Mouse (Mus musculus) embryo, embryonic 10.5 days (tissue): Measurements from ENCODE around the gene Rnf186.
A peak's percentile ranks its signal among the peaks of the same experiment; 100 is the strongest.

Experiments
- DNase-seq: peaks from one replicate; pipeline ENCODE4 v3.0.0-alpha.2; 2015; ENCODE audit warnings: low spot score

The Rnf186 gene

DNA sequence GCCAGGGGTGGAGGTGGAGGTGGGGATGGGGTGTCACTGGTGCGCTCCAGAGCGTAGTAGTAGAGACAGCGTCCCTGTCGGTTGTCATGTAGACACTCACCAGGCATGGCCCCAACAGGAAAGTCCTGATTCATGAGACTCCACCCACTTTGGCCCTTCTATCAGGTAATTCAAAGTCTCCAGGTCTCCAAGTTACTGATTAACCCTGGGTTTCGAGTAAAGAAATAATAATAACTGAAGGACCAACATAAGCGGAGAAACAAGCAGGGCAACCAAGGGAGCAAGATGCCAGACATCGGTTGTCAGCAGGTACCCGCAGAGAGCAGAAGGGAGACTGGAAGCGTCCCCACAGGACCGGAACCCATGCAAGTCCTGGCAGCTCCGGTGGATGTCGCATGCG, at the start of gene Rnf186:
Rnf186 (plus strand) TSS at position 247 of the 400 bp plus-strand sequence.
- no peak for DNase-seq

DNA sequence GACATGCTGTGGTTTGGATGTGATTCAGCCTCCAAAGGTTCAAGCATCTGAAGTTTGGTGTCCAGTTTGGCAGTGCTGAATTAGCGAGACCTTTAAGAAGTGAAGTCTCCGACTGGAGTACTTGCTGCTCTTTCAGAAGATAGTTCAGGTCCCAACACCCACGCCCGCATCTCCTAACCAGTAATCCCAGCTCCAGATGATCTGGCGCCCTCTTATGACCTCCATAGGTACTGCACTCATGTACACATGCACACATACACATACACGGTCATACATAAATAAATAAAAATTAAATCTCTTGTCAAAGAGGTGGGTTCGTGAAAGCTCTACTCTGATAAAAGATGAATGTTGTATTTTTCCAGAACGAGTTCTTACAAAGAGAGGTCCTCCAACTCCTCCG, 49.6 kb upstream of the Rnf186 start:
- no peak for DNase-seq

DNA sequence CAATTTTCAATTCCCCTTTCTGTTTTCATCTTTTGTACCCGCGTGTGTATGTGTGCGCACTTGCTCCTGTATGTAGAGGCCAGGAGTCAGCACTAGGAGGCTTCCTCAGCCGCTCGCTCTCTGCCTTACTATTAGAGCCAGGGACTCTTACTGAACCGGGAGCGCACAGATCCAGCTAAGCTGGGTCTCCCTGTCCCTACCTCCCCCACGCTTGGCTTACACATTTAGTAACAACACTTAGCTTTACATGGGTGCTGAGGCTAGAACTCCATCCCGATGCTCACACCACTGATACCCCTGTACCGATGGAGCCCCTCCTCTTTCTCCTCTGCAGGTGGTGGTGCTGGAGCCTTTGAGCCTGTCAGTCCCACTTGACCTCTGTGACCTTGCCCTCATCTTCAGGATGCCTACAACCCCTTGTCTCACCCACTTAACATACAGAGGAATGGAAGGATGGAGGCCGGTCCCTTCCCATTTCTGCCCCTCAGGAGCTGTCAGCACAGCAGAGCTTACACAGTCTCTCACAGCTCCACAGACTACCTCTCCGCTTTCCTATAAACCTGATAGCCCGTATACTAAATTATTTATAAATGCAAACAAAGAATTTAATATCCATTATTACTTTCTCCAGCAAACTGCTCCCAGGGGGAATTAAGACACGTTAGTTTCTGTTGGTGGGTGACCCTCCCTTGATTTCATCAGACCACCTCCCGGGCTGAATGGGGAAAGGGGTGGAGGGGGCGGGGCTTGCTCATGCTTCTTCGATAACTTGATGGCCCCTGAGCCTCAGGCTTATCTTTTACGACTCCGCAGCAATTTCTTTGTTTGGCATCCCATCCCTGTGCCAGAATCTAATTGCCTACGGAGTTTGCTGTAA, 45.4 kb upstream of the Rnf186 start:
- no peak for DNase-seq

DNA sequence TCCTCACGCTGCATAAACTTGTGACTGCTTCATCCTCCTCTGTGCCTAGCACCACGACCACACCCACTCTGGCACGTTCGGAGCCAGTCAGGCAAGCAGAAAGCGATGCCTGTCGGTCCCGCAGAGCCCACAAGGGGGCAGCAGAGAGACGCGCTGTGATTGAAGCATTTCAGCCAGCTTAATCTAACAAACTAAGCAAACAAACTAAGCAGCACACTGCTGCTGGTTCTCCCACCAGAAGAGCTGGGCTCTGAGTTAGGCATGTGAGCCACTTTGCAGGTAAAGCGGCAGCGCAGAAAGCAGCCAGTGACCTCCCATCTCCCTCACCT, 44.8 kb upstream of the Rnf186 start:
- DNase-seq: peak; percentile 96

DNA sequence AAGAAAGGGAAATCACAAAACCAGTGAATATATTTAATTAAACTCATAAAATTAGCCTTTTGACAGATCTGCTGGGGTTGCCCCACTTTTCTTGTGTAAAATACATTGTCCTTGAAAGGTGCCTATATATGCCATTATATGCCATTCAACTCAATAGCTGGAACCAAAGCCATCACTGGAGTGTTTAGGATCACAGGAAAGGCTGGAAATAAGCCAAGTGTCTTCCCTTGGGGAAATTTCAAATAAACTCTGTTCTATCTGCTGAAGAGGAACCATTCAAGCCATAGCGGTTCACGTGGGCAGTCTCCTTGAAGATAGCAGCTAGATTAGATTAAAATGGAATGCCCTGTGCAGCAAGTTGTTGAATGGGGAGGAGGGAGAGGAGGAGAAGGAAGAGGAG, 41.4 kb upstream of the Rnf186 start:
- no peak for DNase-seq

DNA sequence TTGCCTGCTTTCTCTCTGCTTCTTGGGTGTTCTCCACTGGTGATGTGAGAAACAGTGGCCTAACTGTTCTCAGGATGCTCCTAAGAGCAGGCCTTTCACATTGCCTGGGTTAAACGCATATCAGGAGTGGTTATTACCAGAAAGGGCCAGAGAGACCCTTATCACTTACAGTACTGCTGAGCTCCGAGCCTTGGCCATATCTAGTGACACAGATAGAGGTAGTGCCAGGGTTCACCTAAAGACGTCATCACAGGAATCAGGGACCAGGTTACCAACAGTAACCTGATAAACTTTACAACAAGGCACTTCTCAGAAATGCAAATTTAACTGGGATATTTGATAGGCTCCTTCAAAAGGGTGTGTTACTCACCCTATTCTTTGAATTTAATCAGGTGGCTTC, 33.0 kb upstream of the Rnf186 start:
- DNase-seq: no peak

DNA sequence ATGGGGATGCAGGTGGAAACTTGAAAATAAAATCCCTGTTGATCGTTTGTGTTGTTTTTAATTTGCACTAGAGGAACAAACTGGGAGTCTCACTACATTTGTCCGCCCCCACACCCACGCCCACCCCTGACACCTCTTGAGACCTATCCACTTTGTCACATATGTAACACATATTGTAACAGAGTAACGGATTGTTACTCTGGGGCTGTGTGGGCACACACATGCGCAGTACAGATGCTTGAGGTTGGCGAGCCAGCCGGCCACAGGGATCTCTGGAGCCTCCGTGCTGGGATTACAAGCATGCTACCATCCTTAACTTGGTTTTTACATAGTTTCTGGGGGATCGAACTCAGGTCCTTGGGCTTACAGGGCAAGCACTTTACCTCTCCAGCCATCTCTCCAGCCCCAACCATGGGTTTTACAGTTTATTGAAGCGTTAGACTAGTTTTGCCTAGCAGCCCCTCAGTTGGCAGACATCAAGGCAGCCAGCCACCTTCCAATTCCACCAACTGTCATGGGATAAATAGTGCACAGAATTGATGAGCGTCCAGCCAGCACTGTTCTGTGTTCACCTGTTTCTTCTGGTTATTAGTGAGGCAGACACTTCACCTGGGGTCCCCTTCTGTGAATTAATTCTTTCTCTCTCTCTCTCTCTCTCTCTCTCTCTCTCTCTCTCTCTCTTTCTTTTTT, 32.3 kb upstream of the Rnf186 start:
- DNase-seq: no peak

DNA sequence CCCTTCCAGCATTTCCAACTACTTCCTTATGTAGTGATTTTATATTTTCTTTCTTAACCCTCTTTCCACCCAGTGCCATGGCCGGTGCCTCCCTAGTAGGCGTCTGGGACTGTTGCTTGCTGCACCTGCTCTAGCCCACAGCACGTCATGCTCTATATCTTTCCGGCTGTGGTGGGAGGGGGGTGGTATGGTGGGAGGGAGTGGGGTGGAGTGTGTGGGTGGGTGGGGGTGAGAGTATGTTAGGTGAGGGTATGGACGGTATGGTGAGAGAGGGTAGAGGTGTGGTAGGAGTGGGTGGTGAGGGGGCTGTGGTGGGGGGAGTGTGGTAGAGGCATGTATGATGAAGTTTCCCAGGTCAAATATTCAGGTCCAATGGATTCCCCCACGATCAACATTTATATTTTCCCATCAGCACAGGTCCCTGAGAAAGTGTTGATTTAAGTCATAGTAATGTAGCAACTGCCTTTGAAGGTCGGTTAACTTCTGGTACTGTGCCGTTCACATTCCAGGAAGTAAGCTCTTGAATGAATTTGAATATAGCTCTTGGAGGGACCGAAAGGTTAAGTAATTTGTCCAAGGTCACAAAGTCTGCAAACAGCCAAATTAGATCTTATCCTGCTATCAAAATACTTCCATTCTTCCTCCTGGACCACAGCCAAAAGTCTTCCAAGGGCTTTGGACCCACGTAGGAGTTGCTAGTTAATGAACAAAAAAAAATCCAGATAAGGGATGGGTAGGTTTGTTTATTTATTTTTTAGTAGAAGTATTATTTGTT, 28.2 kb upstream of the Rnf186 start:
- no peak for DNase-seq

DNA sequence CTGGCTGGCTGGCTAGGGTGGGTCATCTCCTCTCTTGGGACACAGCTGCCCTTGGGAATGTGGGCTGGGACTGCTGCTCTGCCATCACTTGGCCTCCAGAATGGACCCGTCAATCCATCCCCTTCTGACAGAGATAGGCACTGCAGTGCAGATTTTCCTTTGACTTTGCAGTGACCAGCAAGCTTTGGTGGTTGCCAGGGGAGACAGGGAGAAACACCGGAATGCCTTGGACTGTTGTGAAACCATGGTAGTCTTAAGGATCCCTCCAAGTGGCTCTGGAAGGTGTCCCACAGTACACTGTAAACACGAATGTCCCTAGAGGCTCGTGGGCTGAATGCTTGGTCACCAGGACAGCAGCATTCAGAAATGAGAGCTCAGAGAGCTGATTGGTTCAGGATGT, 27.4 kb upstream of the Rnf186 start:
- no peak for DNase-seq

DNA sequence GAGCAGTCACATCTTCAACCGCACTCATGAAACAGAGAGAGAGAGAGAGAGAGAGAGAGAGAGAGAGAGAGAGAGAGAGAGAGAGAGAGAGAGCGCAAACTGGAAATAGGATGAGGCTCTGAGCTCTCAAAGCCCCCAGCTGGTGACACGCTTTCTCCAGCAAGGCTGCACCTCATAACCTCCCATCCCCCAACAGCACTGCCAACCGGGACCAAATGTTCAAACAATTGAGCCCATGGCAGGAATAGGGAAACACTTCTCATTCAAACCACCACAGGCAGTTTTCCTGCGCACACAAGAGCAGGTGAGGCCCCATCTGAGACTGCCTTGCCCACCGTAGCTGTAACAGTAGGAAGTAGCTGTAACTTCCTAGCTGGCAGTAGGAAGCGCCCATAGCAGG, 25.5 kb upstream of the Rnf186 start:
- no peak for DNase-seq

DNA sequence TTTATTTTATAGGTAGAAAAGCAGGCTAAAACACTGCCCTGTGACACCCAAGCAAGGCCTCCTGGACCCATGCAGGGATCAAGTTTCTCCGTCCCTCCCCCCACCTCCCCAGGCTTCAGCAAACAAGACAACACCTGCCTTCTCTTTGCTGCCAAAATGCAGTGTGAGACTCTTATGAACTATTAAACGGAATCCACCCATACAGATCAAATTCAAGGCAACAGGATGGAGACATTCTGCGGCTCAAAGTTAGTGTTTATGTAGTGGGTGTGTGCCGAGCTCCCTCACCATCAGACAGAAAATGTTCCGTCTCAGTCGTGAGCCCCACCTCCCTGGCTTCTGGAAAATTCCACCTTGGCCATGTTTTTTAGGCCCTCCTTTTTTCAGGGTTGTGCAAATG, 24.9 kb upstream of the Rnf186 start:
- DNase-seq: no peak

DNA sequence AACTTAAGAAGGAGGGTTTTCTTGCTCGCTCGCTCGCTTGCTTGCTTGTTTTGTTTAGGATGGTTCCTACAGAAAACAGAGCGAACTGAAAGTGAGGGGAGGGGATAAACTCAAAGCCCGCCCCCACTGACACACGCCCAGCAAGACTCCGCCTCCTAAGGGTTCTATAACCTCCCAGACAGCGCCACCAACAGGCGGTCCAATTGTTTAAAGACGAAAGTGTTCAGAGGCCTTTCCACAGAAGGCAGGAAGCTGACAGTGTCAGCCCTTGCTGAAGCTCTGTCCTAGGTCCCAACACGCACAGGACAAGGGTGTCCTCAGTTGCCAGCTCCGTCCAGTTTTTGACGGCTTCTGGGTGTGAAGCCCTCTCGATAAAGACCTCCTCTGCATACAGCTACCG, 23.2 kb upstream of the Rnf186 start:
- DNase-seq: peak; percentile 87

DNA sequence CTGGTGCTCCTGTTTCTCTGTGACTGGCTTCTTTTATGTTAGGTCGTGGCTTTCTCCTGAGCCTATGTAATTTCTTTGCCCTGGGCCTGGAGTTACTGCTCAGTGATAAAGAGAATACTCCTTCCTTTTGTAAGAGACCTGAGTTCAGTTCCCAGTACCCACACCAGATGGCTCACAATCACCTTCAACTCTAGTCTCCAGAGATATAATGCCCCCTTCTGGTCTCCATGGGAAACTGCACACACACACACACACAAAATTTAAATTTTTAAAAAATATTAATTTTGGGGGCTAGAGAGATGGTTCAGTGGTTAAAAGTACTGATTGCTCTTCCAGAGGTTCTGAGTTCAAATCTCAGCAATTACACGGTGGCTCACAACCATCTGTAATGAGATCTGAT, 18.7 kb upstream of the Rnf186 start:
- no peak for DNase-seq

DNA sequence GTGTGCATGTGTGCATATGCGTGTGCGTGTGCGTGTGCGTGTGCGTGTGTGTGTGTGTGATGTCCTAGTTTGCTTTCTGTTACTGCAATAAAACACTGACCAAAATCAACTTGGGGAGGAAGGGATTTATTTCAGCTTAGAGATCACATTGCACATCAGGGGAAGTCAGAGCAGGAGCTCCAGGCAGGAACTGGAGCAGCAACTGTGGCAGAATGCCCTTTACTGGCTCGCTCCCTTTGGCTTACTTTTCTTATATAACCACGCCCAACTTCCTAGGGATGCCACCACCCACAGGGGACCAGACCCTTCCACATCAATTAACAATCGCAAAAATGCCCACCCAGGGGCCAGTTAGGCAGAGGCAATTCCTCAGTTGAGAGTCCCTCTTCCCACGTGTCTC, 8.3 kb upstream of the Rnf186 start:
- no peak for DNase-seq

DNA sequence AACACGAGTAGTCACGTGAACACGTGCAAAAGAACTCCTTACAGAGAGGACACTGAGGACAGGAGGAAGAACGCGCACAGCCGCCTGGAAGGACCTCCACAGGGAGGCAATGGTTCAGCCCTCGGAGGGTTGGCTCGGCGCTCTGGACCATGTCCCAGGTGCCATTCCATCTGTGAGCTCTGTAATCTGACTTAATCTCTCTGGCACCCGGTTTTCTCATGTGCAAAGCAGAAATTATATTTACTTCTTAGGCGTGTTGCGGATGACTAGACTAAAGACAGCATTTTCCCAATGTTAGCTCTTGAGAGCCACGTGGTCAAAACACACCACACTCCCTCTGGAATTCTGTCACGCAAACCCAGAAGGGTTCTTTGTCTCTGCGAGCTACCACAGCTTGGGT, 7.8 kb upstream of the Rnf186 start:
- DNase-seq: no peak

DNA sequence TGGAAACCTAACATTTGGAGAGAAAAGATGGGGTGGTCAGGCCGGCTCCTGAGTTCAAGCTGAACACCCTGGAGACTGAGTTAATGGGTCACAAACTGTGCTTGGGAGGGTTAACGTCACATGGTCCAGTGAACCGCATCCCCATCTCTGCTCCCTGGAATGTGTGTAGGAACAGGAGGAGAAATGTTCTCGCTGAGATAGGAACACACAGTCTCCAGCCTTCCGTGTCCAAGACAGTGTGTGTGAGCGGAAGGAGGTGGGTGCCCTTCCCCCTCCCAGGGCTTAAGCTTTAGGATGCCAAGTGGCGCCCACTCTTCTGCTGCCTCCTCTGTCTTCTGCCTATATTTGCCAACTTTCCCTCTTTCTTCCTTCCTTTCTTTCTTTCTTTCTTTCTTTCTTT, 7.0 kb upstream of the Rnf186 start:
- DNase-seq: no peak

DNA sequence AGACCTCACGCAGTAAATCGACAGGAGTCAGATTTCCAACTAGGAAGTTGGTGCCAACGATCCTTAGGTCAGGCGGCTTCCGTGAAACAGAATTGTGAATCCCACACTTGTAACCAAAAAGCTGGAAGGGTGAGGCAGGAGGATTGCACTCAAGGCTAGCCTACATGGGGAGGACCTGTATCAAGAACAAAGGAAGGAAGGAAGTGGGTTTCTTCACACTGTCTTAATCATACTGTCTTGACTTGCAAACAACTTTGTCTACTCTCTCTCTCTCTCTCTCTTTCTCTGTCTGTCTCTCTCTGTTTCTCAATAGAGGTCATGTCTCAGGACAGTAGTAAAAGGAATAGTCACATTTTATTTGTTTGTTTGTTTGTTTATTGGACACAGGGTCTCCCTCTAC, 4.2 kb upstream of the Rnf186 start:
- no peak for DNase-seq

DNA sequence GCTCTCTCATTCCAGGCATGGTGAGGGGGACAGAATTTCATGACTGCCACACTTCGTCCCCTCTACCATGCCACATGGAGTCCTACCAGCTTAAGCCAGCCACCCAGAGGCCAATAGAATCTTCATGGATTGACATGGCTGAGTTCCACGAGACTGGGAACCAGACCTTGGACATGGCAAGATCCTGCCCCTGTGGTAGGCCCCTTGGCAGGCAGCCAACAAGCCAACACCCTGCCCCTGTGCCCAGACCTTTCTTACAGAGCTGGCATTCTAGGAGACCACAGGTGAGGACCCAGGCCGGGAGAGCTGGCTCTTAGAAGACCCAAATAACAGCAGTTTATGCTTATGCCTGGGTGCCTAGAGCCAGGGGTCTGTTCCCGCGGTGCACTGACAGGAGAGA, 1.0 kb upstream of the Rnf186 start:
- no peak for DNase-seq

DNA sequence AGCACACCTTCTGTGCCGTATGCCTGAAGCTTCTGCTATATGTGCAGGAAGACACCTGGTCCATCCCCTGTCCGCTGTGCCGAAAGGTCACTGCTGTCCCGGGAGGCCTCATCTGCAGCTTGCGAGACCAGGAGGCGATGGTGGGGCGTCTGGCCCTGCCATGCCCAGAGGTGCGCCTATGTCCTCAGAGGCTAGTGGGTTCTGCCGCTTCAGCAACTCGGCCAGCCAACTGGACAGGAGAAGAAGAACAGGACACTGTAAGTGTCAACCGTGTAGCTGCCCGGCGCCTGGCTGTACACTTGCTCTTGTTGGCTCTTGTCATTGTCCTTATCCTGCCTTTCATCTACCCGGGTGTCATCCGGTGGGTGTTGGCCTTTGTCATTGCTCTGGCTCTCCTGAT, 573 bp downstream of the Rnf186 start:
- no peak for DNase-seq

DNA sequence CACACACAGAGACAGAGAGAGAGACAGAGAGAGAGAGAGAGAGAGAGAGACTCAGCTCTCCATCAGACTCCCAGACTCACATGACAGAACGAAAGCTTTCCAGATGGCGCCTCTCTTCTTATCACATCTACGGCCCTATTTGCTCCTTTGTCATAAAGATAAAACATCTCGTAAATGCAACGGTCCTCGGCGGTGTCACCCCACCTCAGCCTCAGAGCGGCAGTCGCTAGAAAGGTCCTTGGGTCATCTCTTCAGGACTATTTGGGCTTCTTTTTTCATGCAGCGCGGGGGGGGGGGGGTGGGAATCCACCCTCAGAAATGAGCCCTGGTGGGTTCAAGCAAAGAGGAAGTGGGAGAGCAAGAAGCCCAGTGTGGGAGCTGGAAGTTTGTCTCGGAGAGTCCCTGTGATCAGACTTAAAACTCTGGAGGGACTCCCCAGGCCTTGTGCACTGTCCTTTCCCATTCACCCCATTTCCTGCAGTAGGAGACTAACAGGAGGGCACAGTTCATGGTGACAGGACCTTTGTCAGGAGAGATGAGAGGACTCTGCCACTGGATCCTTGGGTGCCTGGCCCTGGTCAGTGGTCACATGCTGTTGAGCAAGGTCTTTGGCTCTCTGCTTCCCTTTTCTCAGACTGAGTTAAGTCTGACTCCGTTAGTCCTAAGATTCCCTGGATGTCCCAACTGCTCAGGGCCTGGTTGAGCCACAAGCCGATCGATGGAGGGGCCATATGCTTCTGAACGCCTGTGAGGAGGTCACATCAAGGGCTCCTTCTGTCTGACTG, 2.1 kb downstream of the Rnf186 start:
- no peak for DNase-seq

DNA sequence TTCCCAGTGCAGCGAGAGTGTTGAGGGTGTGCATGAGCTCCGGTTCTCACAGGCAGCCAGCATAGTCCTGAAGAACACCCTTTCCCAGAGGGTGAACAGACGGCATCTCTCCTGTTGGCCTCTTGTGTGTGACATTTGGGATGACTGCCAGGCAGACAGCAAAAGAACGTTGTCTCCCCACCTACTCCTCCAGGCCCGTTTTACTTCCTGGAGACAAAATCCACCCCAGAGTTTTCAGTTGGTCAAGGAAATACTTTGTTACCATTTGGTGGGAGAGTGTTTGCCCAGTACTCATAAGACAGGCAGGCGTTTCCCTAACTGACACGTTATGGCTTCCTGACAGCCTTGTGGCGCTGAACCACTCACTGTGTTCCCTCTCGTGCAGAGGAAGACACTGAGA, 2.8 kb downstream of the Rnf186 start:
- DNase-seq: no peak

DNA sequence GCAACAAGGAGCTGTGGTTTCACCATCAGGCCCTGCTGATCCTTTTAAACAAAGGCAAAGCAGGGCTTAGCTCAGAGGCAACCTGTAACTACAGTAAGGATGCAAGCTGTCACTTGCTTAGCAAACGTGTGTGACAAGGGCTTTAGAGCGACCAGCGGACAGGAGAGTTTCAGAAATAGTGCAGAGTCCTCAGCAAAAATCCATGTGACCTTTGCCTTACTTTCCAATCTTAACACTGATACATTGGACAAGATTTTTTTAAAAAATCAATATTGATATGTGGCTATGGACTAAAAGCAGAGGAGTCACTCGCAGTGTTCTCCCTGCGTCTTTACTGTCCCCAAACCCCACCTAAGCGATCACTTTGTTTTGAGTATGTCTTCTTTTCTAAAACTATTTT, 4.5 kb downstream of the Rnf186 start:
- DNase-seq: no peak
